Mouse (Mus musculus) embryonic facial prominence, embryonic 11.5 days (tissue): ENCODE measurements around the gene Olfr1. TPM values are rescaled to one million over a fixed set of nuclear protein-coding genes. Genes with fewer than 3 reads are reported as not detected.

Experiments used
- ATAC-seq: fragments of 200-750 bp; cut with Nextera tagmentation; replicated peaks from 2 replicates; pipeline ENCODE4 v1.8.0; 2017; ENCODE audit warnings: low read depth; ENCODE audit not compliant: insufficient number of reproducible peaks, low FRiP score, low TSS enrichment
- DNase-seq: peaks from one replicate; pipeline ENCODE4 v3.0.0-alpha.2; 2015; ENCODE audit warnings: low spot score
- H3K27ac ChIP-seq: fragments of 300-500 bp; sonication (generic); replicated peaks from 2 replicates; pipeline ENCODE4 v1.5.1; 2014; ENCODE audit warnings: mild to moderate bottlenecking, low read depth, low read length, control low read depth
- H3K27me3 ChIP-seq: fragments of 300-500 bp; sonication (generic); 2 replicates; pipeline ENCODE4 v1.6.1; 2014; ENCODE audit warnings: mild to moderate bottlenecking, low read length, moderate library complexity, mixed read lengths; ENCODE audit not compliant: control insufficient read depth, insufficient read depth
- H3K36me3 ChIP-seq: fragments of 300-500 bp; sonication (generic); replicated peaks from 2 replicates; pipeline ENCODE4 v1.6.1; 2014; ENCODE audit warnings: low read depth, mild to moderate bottlenecking, low read length, moderate library complexity, mixed read lengths; ENCODE audit not compliant: control insufficient read depth, insufficient read depth
- H3K4me1 ChIP-seq: fragments of 300-500 bp; sonication (generic); 2 replicates; pipeline ENCODE4 v1.6.1; 2014; ENCODE audit warnings: low read length, mixed read lengths; ENCODE audit not compliant: control insufficient read depth, insufficient read depth
- H3K4me2 ChIP-seq: fragments of 300-500 bp; sonication (generic); 2 replicates; pipeline ENCODE4 v1.6.1; 2014; ENCODE audit warnings: low read depth, mild to moderate bottlenecking, control low read depth, low read length, moderate library complexity
- H3K4me3 ChIP-seq: fragments of 300-500 bp; sonication (generic); 2 replicates; pipeline ENCODE4 v1.5.1; 2014; ENCODE audit warnings: low read depth, low read length, control low read depth
- H3K9ac ChIP-seq: fragments of 300-500 bp; sonication (generic); replicated peaks from 2 replicates; pipeline ENCODE4 v1.6.1; 2014; ENCODE audit warnings: mild to moderate bottlenecking, control low read depth, low read length
- H3K9me3 ChIP-seq: fragments of 300-500 bp; sonication (generic); replicated peaks from 2 replicates; pipeline ENCODE4 v1.6.1; 2016; ENCODE audit warnings: mild to moderate bottlenecking, low read length, inconsistent platforms, mixed read lengths; ENCODE audit not compliant: control insufficient read depth
- WGBS: fragments of 180-500 bp; shearing (Covaris S2); extraction: QIAGEN DNeasy Blood & Tissue Kit; methylation state at CpG from one replicate; pipeline ENCODE4 v1.1.7; 2014; 5-methylcytosine and 5-hydroxymethylcytosine counted together
- polyA plus RNA-seq: library from polyadenylated mRNA; unstranded; fragments of >200 nt; fragmentation: Nextera tagmentation; extraction: Ambion mirVana; gene quantifications from 2 replicates; pipeline ENCODE4 v1.2.1, GENCODE M21; 2014

The Olfr1 gene
- not detected in 2 replicates for polyA plus RNA-seq

- no peaks in the 10 kb centered on the region for H3K4me1 ChIP-seq
- no peaks in the 10 kb centered on the region for H3K36me3 ChIP-seq
- ATAC-seq (no peak), DNase-seq (no peak)
- no peak within 1 kb of the TSS for H3K27ac ChIP-seq
- H3K9me3 ChIP-seq = no peaks in the 10 kb centered on the region
- no peak within 1 kb of the TSS for H3K4me2 ChIP-seq
- no peak within 1 kb of the TSS for H3K9ac ChIP-seq
- H3K4me3 ChIP-seq = no peak within 1 kb of the TSS
- H3K27me3 ChIP-seq = no peaks in the 10 kb centered on the region
Measured at GRCm38 (mm10) chr11:73399514-73399913, at the start of gene Olfr1. TSS of gene Olfr1 (minus strand) at chr11:73399614.

- no peak within 1 kb of the TSS for H3K9ac ChIP-seq
- H3K4me1 ChIP-seq = no peaks in the 10 kb centered on the region
- H3K4me2 ChIP-seq = no peak within 1 kb of the TSS
- no peaks in the 10 kb centered on the region for H3K36me3 ChIP-seq
- no peak within 1 kb of the TSS for H3K27ac ChIP-seq
- H3K4me3 ChIP-seq = no peak within 1 kb of the TSS
- ATAC-seq (no peak), DNase-seq (no peak)
- WGBS = 87% methylated on average over 1 of the region's 1 CpGs
- peaks cover 4% of the 10 kb centered on the region; the same call in 1 of the 2 replicates for H3K9me3 ChIP-seq
- no peaks in the 10 kb centered on the region for H3K27me3 ChIP-seq
Measured at GRCm38 (mm10) chr11:73428377-73428776, 29.0 kb upstream of the Olfr1 start, which contains the start of gene Olfr378. TSS of gene Olfr378 (minus strand) at chr11:73428477.

GRCm38 (mm10) chr11:73395374-73395773 is 4.0 kb downstream of the Olfr1 start:
- ATAC-seq (no peak), DNase-seq (no peak)
- H3K9ac ChIP-seq = no peak overlapping the region
- H3K4me2 ChIP-seq = no peak overlapping the region
- WGBS = 71% methylated on average over 4 of the region's 4 CpGs
- no peaks in the 10 kb centered on the region for H3K9me3 ChIP-seq
- no peaks in the 10 kb centered on the region for H3K4me1 ChIP-seq
- no peak overlapping the region for H3K27ac ChIP-seq
- H3K27me3 ChIP-seq = no peaks in the 10 kb centered on the region
- H3K36me3 ChIP-seq = no peaks in the 10 kb centered on the region
- no peak overlapping the region for H3K4me3 ChIP-seq

GRCm38 (mm10) chr11:73370946-73371345 is 28.5 kb downstream of the Olfr1 start, which contains the start of gene Olfr376:
TSS of gene Olfr376 (plus strand) at chr11:73371246.
- no peak within 1 kb of the TSS for H3K27ac ChIP-seq

GRCm38 (mm10) chr11:73350483-73350882 is 48.9 kb downstream of the Olfr1 start, which contains the start of gene Olfr20:
TSS of gene Olfr20 (plus strand) at chr11:73350783.
- Histone ChIP-seq H3K4me1 (no peaks in the 10 kb centered on the region), H3K4me3 (no peak within 1 kb of the TSS), H3K9ac (no peak within 1 kb of the TSS), H3K27me3 (no peaks in the 10 kb centered on the region), H3K9me3 (no peaks in the 10 kb centered on the region), H3K4me2 (no peak within 1 kb of the TSS), H3K36me3 (no peaks in the 10 kb centered on the region), H3K27ac (no peak within 1 kb of the TSS)
- ATAC-seq (no peak), DNase-seq (no peak)
- 49% methylated on average over 3 of the region's 3 CpGs for WGBS

More at GRCm38 (mm10) chr11:73370946-73371345, 28.5 kb downstream of the Olfr1 start, which contains the start of gene Olfr376:
- 93% methylated on average over 2 of the region's 2 CpGs for WGBS
- no peak within 1 kb of the TSS for H3K9ac ChIP-seq
- no peak within 1 kb of the TSS for H3K4me2 ChIP-seq
- H3K4me1 ChIP-seq = no peaks in the 10 kb centered on the region
- no peaks in the 10 kb centered on the region for H3K36me3 ChIP-seq
- H3K27me3 ChIP-seq = no peaks in the 10 kb centered on the region
- ATAC-seq (no peak), DNase-seq (no peak)
- H3K9me3 ChIP-seq = no peaks in the 10 kb centered on the region
- no peak within 1 kb of the TSS for H3K4me3 ChIP-seq

Other genes starting within 250 kb of the Olfr1 start
- 0.14 TPM in 1 of 2 replicates, not detected in the other for gene P2rx5, start 239.2 kb downstream of the Olfr1 start, polyA plus RNA-seq
- gene Emc6, start 222.6 kb downstream of the Olfr1 start, polyA plus RNA-seq = 112 and 115 TPM in 2 replicates
- 218 and 228 TPM in 2 replicates for gene Tax1bp3, start 222.5 kb downstream of the Olfr1 start, polyA plus RNA-seq
- gene Ctns, start 200.6 kb downstream of the Olfr1 start, polyA plus RNA-seq = 22.4 and 22.8 TPM in 2 replicates
- gene Shpk, start 200.2 kb downstream of the Olfr1 start, polyA plus RNA-seq = 0.93 and 1.0 TPM in 2 replicates
- 0.15 and 0.29 TPM in 2 replicates for gene Trpv1, start 165.3 kb downstream of the Olfr1 start, polyA plus RNA-seq
- gene Trpv3, start 132.2 kb downstream of the Olfr1 start, polyA plus RNA-seq = 0.03 TPM in 1 of 2 replicates, not detected in the other
- gene Aspa, start 70.0 kb downstream of the Olfr1 start, polyA plus RNA-seq = 0.32 and 0.79 TPM in 2 replicates
- not detected in 2 replicates for gene Gm49340, start 69.9 kb downstream of the Olfr1 start, polyA plus RNA-seq
- gene Spata22, start 69.9 kb downstream of the Olfr1 start, polyA plus RNA-seq = not detected in 2 replicates
- gene Olfr20, start 48.8 kb downstream of the Olfr1 start, polyA plus RNA-seq = not detected in 2 replicates
- gene Olfr376, start 28.4 kb downstream of the Olfr1 start, polyA plus RNA-seq = not detected in 2 replicates
- not detected in 2 replicates for gene Olfr378, start 28.9 kb upstream of the Olfr1 start, polyA plus RNA-seq
- gene Olfr380, start 57.9 kb upstream of the Olfr1 start, polyA plus RNA-seq = not detected in 2 replicates
- not detected in 2 replicates for gene Olfr381, start 92.0 kb upstream of the Olfr1 start, polyA plus RNA-seq
- not detected in 2 replicates for gene Olfr382, start 117.6 kb upstream of the Olfr1 start, polyA plus RNA-seq
- gene Olfr385, start 193.4 kb upstream of the Olfr1 start, polyA plus RNA-seq = not detected in 2 replicates
- gene Olfr384, start 199.0 kb upstream of the Olfr1 start, polyA plus RNA-seq = not detected in 2 replicates